Mouse (Mus musculus) adrenal gland, postnatal 14 days (tissue): ENCODE measurements around the gene Safb2. TPM values are rescaled to one million over a fixed set of nuclear protein-coding genes. Genes with fewer than 3 reads are reported as not detected.

Source experiments
- DNase-seq: peaks from one replicate; pipeline ENCODE4 v3.0.0; 2021; ENCODE audit warnings: mixed read lengths
- total RNA-seq: library from RNA; stranded (reverse); gene quantifications from 2 replicates; pipeline ENCODE4 v1.2.3, GENCODE M21; 2021

Gene Safb2
- total RNA-seq, 1 experiment from 2014 or later: 112 TPM

- no peak for DNase-seq
These were observed 24.3 kb downstream of the Safb2 start for GRCm38 (mm10) chr17:56560131-56560530.

GRCm38 (mm10) chr17:56559386-56559785, 25.0 kb downstream of the Safb2 start:
- no peak for DNase-seq

DNA sequence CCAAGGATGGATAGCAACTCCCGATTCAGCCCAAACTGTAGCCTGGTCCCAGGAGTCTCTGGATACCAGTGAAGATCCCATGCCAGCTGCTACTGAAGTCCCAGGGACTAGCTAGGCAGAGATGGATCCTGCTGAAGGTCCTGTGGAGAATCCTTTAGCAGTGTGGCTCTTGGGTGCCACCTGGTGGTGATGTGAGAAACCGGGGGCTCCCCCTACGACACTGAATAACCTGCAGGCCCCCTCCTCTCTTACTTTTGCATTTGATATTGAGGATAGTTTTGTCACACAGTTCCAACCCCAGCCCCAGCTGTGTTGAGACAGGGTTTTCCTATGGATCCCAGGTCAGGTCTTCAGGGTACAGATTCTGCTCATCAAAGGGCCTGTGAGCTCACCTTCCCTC, 25.9 kb downstream of the Safb2 start:
- peak; percentile 77 for DNase-seq

DNA sequence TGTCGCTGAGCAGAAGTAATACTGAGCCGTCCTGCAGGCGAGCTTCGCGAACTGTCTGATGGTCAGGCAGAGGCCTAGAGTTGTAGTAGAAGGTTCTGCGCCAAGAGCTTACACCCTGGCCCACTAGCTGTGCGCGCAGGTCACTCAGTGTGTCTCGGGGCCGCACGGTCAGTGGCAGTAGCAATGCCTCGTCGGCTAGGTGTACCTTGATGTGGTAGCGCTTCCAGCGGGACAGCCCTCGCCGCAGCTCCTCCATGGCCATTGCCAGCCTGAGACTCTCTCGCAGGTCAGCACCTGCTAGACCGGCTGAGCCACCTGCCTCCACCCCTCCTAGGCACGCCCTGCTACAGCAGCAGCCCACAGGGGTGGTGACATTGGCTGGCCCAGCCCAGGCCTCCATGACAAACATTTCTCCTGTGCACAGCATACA, 30.2 kb downstream of the Safb2 start, which contains the start of gene Gm20219:
Gene Gm20219, minus strand, starts transcription at position 266 of the 430 bp plus-strand sequence.
- DNase-seq: no peak

- peak; percentile 70 for DNase-seq
These were observed 31.5 kb downstream of the Safb2 start for GRCm38 (mm10) chr17:56552781-56553363.

- DNase-seq: no peak
These were observed 32.4 kb downstream of the Safb2 start for GRCm38 (mm10) chr17:56551841-56552581.

DNA sequence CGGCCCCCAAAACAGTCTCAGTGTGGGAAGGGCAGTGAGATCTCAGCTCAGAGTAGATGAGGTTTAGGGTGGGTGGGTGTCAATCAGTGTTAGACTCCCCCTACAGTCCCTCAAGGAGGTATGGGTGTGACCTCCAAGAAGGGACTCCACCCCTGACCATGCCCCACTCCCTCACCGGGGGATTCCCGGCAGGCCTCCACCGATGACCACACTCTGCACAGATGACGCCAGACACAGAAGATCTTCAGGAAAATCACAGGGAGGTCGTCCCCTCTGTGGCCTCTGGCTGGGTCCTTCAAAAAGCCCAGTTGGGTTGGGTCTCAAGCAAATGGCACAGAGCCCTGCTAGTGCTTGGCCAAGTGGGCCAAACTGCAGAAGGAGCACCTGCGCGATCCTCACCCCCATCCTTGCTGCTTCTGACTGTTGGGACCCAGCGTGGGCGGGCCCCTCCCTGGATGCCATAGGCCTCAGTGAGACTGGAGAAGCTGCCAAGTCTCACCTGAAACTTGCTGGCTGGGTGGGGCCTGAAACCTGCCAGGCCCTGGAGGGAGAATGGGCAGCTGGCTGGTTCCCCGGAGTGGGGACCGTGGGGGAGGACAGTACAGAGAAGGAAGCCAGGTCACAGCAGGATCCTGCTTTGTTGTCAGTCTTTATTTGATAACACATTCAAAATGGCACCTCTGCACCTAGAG, 33.5 kb downstream of the Safb2 start:
- DNase-seq: no peak

GRCm38 (mm10) chr17:56548605-56549105, 35.7 kb downstream of the Safb2 start:
- no peak for DNase-seq

DNA sequence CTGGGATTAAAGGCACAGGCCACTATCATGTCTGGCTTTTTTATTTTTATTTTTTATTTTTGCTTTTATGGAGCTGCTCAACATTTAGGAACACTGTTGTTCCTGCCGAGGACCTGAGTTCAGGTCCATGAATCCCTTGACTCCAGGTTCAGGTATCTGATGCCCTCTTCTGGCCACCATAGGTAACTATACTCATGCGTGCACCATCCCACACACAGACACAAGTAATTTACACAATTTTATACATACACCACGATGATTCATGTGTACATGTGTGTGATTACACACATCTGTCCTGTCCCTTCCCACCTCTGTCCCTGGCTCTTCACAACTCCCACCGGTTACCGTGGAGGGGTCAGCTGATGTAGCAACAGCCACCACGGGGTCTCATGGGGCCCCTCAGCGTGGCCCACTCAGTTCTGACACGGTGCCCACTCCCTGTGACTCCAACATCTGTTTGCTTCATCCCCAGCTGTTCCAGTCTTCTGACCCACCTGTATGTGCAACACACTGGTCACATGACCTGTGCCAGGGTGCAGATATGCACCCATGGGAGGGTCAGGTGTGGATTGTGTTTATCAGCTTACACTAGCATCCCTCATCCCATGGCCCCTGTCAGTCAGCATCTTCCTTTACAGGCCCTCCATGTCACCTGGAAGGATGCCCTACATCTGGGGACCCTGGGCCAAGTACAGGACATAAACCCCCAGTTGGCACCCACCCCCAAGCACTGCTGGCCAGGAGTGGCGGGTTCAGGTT, 36.4 kb downstream of the Safb2 start:
- DNase-seq: no peak

- DNase-seq: no peak
These were observed 37.1 kb downstream of the Safb2 start for GRCm38 (mm10) chr17:56547116-56547845.

- DNase-seq: no peak
These were observed 37.8 kb downstream of the Safb2 start for GRCm38 (mm10) chr17:56546576-56546975.

DNA sequence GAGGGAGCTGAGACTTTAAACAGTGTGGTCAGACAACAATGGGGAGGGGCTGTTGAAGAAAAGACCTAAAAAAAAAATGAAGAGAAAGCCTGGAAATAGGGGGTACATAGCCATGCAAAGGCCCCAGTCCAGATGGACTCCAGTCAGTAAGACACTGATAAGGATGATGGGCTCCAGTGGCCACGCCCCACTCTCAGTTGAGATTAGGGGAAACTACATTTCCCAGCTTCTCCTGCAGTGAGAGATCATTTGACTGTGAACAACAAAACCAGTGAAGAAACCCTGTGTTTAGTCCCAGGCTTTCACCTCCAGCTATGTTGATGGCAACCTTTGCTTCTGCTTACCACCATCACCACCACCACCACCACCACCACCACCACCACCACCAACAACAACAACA, 38.4 kb downstream of the Safb2 start:
- DNase-seq: no peak

GRCm38 (mm10) chr17:56544699-56545387, 39.5 kb downstream of the Safb2 start:
- no peak for DNase-seq

GRCm38 (mm10) chr17:56543684-56544224, 40.6 kb downstream of the Safb2 start:
- DNase-seq: no peak

GRCm38 (mm10) chr17:56542736-56543135, 41.6 kb downstream of the Safb2 start:
- DNase-seq: no peak

- no peak for DNase-seq
These were observed 43.8 kb downstream of the Safb2 start for GRCm38 (mm10) chr17:56540562-56540975.

DNA sequence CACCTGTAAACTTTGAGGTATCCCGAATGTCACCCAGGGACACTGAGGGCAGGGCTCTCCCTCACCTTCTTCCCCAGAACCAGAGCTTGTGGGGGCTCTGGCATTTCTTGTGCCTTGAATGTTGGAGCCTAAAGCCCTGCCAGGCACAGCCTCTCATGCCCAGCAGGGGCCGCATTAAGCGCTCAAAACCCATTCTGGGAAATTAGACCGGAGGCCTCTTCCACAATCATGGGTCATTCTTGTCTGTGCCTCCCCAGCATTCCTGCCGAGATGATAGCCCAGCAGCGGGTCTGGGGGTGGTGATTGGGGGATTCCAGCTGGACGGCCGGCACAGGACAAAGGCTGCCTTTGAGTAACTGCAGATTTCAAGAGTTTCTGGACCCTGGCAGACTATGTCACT, 46.5 kb downstream of the Safb2 start:
- no peak for DNase-seq

GRCm38 (mm10) chr17:56536874-56537273, 47.5 kb downstream of the Safb2 start:
- DNase-seq: no peak

- DNase-seq: no peak
These were observed 48.2 kb downstream of the Safb2 start for GRCm38 (mm10) chr17:56536192-56536591.

DNA sequence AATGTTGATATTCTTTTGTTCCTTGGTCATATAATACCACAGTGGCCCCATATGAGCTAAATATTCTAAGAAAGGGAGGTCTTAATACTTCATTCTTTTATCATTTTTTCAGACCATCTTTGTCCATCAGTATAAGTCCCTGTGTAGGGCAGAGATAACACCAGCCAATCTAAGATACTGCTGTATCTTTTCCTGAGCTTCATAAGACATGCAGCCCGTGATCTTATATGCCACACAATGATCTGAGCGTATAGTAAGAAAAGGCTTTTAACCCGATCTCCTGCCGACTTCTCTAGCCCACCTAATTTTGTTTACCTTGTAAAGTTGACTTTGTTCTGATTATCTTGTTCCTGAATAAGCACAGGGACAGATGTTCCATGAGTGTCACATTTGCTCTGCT, 59.4 kb downstream of the Safb2 start:
- DNase-seq: no peak

GRCm38 (mm10) chr17:56522744-56523143, 61.6 kb downstream of the Safb2 start:
- DNase-seq: no peak
